In the genomic region with DNA sequence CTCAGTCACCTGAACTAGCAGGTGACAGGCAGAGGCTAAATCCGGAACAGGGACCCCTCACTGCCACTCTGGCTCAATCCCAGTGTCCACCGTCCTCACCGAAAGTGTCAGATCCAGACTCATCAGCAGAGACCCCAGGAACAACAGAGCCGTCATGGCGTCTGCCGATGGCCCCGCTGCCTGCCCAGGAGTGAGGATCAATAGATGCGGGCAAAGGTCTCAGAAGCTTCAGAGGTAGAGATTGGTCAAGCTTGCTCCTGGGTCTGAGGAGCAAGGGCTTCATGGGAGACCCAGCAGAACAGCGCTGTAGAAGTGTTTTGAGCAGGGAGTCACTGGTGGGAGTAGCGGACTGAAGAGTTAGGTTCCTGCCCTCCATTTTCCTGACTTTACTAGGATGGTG, we compare ENCODE assay signal across 17 mouse cellular contexts. TPM values are rescaled to one million over a fixed set of nuclear protein-coding genes. Genes with fewer than 3 reads are reported as not detected.
"Had no signal": no experiment of that assay in that cellular context is flagged by ENCODE, and none has a peak within 500 bp of the region (broad histone marks: within the 10 kb centered on the region; RNA-seq: fewer than 3 reads in every experiment).

A gene (minus strand): TSS at position 181 of the 400 bp plus-strand sequence.

- DNase-seq: kidney, adult 11 months; kidney, postnatal 14 days; left cerebral cortex, postnatal 4 days; lung, postnatal 14 days; retina, postnatal 1 day; right cerebral cortex, postnatal 14 days; thymus, adult 2 months; thymus, postnatal 25 days had no signal

- H3K4me2 ChIP-seq: limb, embryonic 15.5 days; lung, embryonic 15.5 days; midbrain, embryonic 11.5 days; midbrain, embryonic 15.5 days; neural tube, embryonic 12.5 days; stomach, embryonic 15.5 days had no signal

- H3K36me3 ChIP-seq: limb, embryonic 15.5 days; lung, embryonic 15.5 days; midbrain, embryonic 15.5 days; neural tube, embryonic 12.5 days; stomach, embryonic 15.5 days had no signal

- H3K9me3 ChIP-seq: limb, embryonic 15.5 days; lung, embryonic 15.5 days; midbrain, embryonic 15.5 days; neural tube, embryonic 12.5 days; stomach, embryonic 15.5 days had no signal

- H3K27ac ChIP-seq: limb, embryonic 15.5 days; lung, embryonic 15.5 days; macrophage; midbrain, embryonic 15.5 days; neural tube, embryonic 12.5 days; stomach, embryonic 15.5 days had no signal

- H3K4me1 ChIP-seq: lung, embryonic 15.5 days; midbrain, embryonic 15.5 days; neural tube, embryonic 12.5 days; stomach, embryonic 15.5 days had no signal

- H3K4me3 ChIP-seq: limb, embryonic 15.5 days; lung, embryonic 15.5 days; megakaryocyte, embryonic 14.5 days; midbrain, embryonic 15.5 days; neural tube, embryonic 12.5 days; stomach, embryonic 15.5 days had no signal

- ATAC-seq: midbrain, embryonic 15.5 days had no signal

- H3K9ac ChIP-seq: limb, embryonic 15.5 days; lung, embryonic 15.5 days; midbrain, embryonic 15.5 days; neural tube, embryonic 12.5 days; stomach, embryonic 15.5 days had no signal

RNA-seq across cellular contexts. Expression of the gene that starts here (rescaled TPM):
- polyA plus RNA-seq: kidney, embryonic 14.5 days; macrophage; midbrain, embryonic 11.5 days; neural tube, embryonic 12.5 days had no signal
